Mouse (Mus musculus): Measurements from ENCODE around the gene Zfp445. TPM values are rescaled to one million over a fixed set of nuclear protein-coding genes. Genes with fewer than 3 reads are reported as not detected.

The Zfp445 gene
- polyA plus RNA-seq (2012; rRNA removed) = 20.0 and 20.1 TPM in 2 replicates

GRCm38 (mm10) chr9:122865697-122866166, at the start of gene Zfp445:
Gene Zfp445 (minus strand): TSS chr9:122866006.

GRCm38 (mm10) chr9:122885385-122885784, 19.6 kb upstream of the Zfp445 start, which contains the start of gene Zkscan7:
Gene Zkscan7 (plus strand): TSS chr9:122885685.

GRCm38 (mm10) chr9:122843760-122844159, 22.0 kb downstream of the Zfp445 start, which contains the start of gene Gm35549:
Gene Gm35549 (minus strand): TSS chr9:122844035.

GRCm38 (mm10) chr9:122805053-122805844, 60.6 kb downstream of the Zfp445 start, which contains the start of gene Tcaim:
Gene Tcaim (plus strand): TSS chr9:122805539.

Other genes starting within 250 kb of the Zfp445 start
- gene Topaz1, start 118.7 kb downstream of the Zfp445 start, polyA plus RNA-seq (2012; rRNA removed) = not detected in 2 replicates
- gene Tcaim, start 60.5 kb downstream of the Zfp445 start, polyA plus RNA-seq (2012; rRNA removed) = 2.2 and 2.3 TPM in 2 replicates
- gene Gm35549, start 22.0 kb downstream of the Zfp445 start, polyA plus RNA-seq (2012; rRNA removed) = not detected in 2 replicates
- 2.5 and 2.7 TPM in 2 replicates for gene Zkscan7, start 19.7 kb upstream of the Zfp445 start, polyA plus RNA-seq (2012; rRNA removed)
- gene Zfp105, start 57.1 kb upstream of the Zfp445 start, polyA plus RNA-seq (2012; rRNA removed) = 1.3 and 1.4 TPM in 2 replicates
- gene 1110059G10Rik, start 85.0 kb upstream of the Zfp445 start, polyA plus RNA-seq (2012; rRNA removed) = 7.7 and 8.6 TPM in 2 replicates
- gene Kif15, start 85.0 kb upstream of the Zfp445 start, polyA plus RNA-seq (2012; rRNA removed) = 19.3 and 22.8 TPM in 2 replicates
- 5.1 and 5.4 TPM in 2 replicates for gene Tmem42, start 155.3 kb upstream of the Zfp445 start, polyA plus RNA-seq (2012; rRNA removed)
- gene Tgm4, start 168.7 kb upstream of the Zfp445 start, polyA plus RNA-seq (2012; rRNA removed) = 0.08 and 0.09 TPM in 2 replicates
- gene Zdhhc3, start 247.2 kb upstream of the Zfp445 start, polyA plus RNA-seq (2012; rRNA removed) = 15.3 and 15.9 TPM in 2 replicates
- gene Exosc7, start 247.2 kb upstream of the Zfp445 start, polyA plus RNA-seq (2012; rRNA removed) = 50.7 and 56.5 TPM in 2 replicates

Measured in liver, embryonic 18 days (tissue).